Mouse (Mus musculus) embryo, embryonic 10 days (tissue): ENCODE measurements around the gene Zfp638.
"Not testable (repeated sequence)": the region's sequence is repeated elsewhere in the genome, so short reads cannot be mapped to it uniquely, and the experiment has no call there.

ENCODE experiments used
- DNase-seq: peaks from one replicate; pipeline ENCODE4 v3.0.0-alpha.2; 2015; ENCODE audit warnings: low spot score

Gene Zfp638

GRCm38 (mm10) chr6:83866954-83867597 is at the start of gene Zfp638:
Gene Zfp638 (plus strand): TSS chr6:83867109.
- peak; percentile 90 for DNase-seq

GRCm38 (mm10) chr6:83818996-83819395 is 47.9 kb upstream of the Zfp638 start:
- DNase-seq: no peak

- DNase-seq: no peak
Observed at GRCm38 (mm10) chr6:83820727-83821515, 46.0 kb upstream of the Zfp638 start.

- no peak for DNase-seq
Observed at GRCm38 (mm10) chr6:83821856-83822255, 45.1 kb upstream of the Zfp638 start.

- DNase-seq: no peak
Observed at GRCm38 (mm10) chr6:83830941-83831605, 35.8 kb upstream of the Zfp638 start.

GRCm38 (mm10) chr6:83831606-83832123 is 35.2 kb upstream of the Zfp638 start, which contains the start of gene Paip2b:
Gene Paip2b (minus strand): TSS chr6:83831741.
- peak; percentile 100 for DNase-seq

GRCm38 (mm10) chr6:83832393-83832792 is 34.5 kb upstream of the Zfp638 start:
- not testable (repeated sequence) for DNase-seq

- no peak for DNase-seq
Observed at GRCm38 (mm10) chr6:83836826-83837225, 30.1 kb upstream of the Zfp638 start.

- DNase-seq: no peak
Observed at GRCm38 (mm10) chr6:83838046-83838445, 28.9 kb upstream of the Zfp638 start.

GRCm38 (mm10) chr6:83840086-83840485 is 26.8 kb upstream of the Zfp638 start:
- DNase-seq: no peak

- DNase-seq: no peak
Observed at GRCm38 (mm10) chr6:83844913-83845312, 22.0 kb upstream of the Zfp638 start.

GRCm38 (mm10) chr6:83846141-83846540 is 20.8 kb upstream of the Zfp638 start:
- no peak for DNase-seq

GRCm38 (mm10) chr6:83849446-83849845 is 17.5 kb upstream of the Zfp638 start:
- no peak for DNase-seq

- DNase-seq: peak; percentile 39
Observed at GRCm38 (mm10) chr6:83857476-83857875, 9.4 kb upstream of the Zfp638 start.

- no peak for DNase-seq
Observed at GRCm38 (mm10) chr6:83860033-83860432, 6.9 kb upstream of the Zfp638 start.

- no peak for DNase-seq
Observed at GRCm38 (mm10) chr6:83863538-83863937, 3.4 kb upstream of the Zfp638 start.

GRCm38 (mm10) chr6:83866423-83866822 is 486 bp upstream of the Zfp638 start:
- DNase-seq: no peak

GRCm38 (mm10) chr6:83867598-83868585 is 983 bp downstream of the Zfp638 start:
- DNase-seq: peak; percentile 53

- peak; percentile 65 for DNase-seq
Observed at GRCm38 (mm10) chr6:83879815-83880214, 12.9 kb downstream of the Zfp638 start.

GRCm38 (mm10) chr6:83886789-83887188 is 19.9 kb downstream of the Zfp638 start:
- no peak for DNase-seq

- DNase-seq: no peak
Observed at GRCm38 (mm10) chr6:83888802-83889201, 21.9 kb downstream of the Zfp638 start.
